Mouse (Mus musculus): ENCODE data around the gene Capn2. TPM values are rescaled to one million over a fixed set of nuclear protein-coding genes. Genes with fewer than 3 reads are reported as not detected.

Gene Capn2
- total RNA-seq (2023): 74.5 TPM

GRCm38 (mm10) chr1:182516758-182517676, at the start of gene Capn2:
Gene Capn2 (minus strand): TSS chr1:182517608.

GRCm38 (mm10) chr1:182564408-182565120, 47.2 kb upstream of the Capn2 start, which contains the start of gene Capn8:
Gene Capn8 (plus strand): TSS chr1:182565007.

Other genes starting within 250 kb of the Capn2 start
- 51.4 TPM for gene Degs1, start 234.8 kb downstream of the Capn2 start, total RNA-seq (2023)
- gene Fbxo28, start 176.0 kb downstream of the Capn2 start, total RNA-seq (2023): 42.0 TPM
- gene Trp53bp2, start 108.4 kb downstream of the Capn2 start, total RNA-seq (2023): 36.4 TPM
- not detected for gene Capn8, start 47.4 kb upstream of the Capn2 start, total RNA-seq (2023)
- not detected for gene Ccdc185, start 231.6 kb upstream of the Capn2 start, total RNA-seq (2023)
- gene Susd4, start 246.3 kb upstream of the Capn2 start, total RNA-seq (2023): 6.7 TPM

All from CD4-positive naive resting alpha-beta T cell, adult 57 days (primary cell).